Mouse (Mus musculus) liver, adult 2 months (tissue): ENCODE data around the gene Suv39h2.

Experiments
- CTCF ChIP-seq: fragments of 200-500 bp; IDR thresholded peaks from 2 replicates; pipeline ENCODE4 v1.5.1; 2011; ENCODE audit warnings: low read depth, low read length, control low read depth
- POLR2A ChIP-seq: fragments of 200-500 bp; IDR thresholded peaks from 2 replicates; pipeline ENCODE4 v1.6.1; 2011; ENCODE audit warnings: low read length, control low read depth; ENCODE audit not compliant: insufficient read depth; ENCODE audit errors: extremely low read depth

DNA sequence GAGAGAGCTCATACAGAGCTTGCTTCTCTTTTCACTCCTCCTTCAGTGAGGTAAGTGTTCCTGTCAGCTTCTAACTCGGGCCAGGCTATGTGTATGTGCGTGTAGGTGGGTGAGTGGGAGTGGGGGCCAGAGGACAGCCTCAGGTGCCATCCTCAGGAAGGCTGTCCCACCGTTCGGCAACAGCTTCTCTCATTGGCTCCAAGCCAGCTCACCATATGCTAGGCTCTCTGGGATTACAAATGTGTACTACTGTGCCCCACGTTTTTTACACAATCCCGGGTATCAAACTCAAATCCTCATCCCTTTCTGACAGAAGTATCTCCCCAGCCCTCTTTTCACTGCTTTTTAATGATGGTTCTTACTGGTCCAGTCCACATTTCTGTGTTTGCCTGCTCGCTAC is 30.6 kb downstream of the Suv39h2 start:
- TF ChIP-seq CTCF: no peak
- TF ChIP-seq POLR2A: no peak
